Mouse (Mus musculus): ENCODE data around the gene Prr19.

Prr19 gene

GRCm38 (mm10) chr7:25293191-25293739, 7.9 kb upstream of the Prr19 start:
- no peak for DNase-seq

GRCm38 (mm10) chr7:25294495-25294894, 6.7 kb upstream of the Prr19 start:
- DNase-seq = no peak

- DNase-seq = no peak
These were observed 6.1 kb upstream of the Prr19 start for GRCm38 (mm10) chr7:25294960-25295722.

- no peak for DNase-seq
These were observed 4.2 kb upstream of the Prr19 start for GRCm38 (mm10) chr7:25296945-25297453.

GRCm38 (mm10) chr7:25297454-25298325, 3.5 kb upstream of the Prr19 start, which contains the start of gene Pafah1b3:
Gene Pafah1b3 (minus strand): TSS chr7:25297986.
- peak; percentile 83 to 87 for DNase-seq

GRCm38 (mm10) chr7:25303003-25303684, 1.9 kb downstream of the Prr19 start:
- DNase-seq = no peak

- DNase-seq = no peak
These were observed 2.4 kb downstream of the Prr19 start for GRCm38 (mm10) chr7:25303685-25304006.

- no peak for DNase-seq
These were observed 4.3 kb downstream of the Prr19 start for GRCm38 (mm10) chr7:25305481-25305880.

- DNase-seq = peak in 1 of 2 experiments; percentile 36
These were observed 4.9 kb downstream of the Prr19 start, which contains the start of gene Tmem145 for GRCm38 (mm10) chr7:25305956-25306613. Gene Tmem145 (plus strand): TSS chr7:25306106.

GRCm38 (mm10) chr7:25306614-25306996, 5.4 kb downstream of the Prr19 start:
- no peak for DNase-seq

- DNase-seq = no peak
These were observed 7.6 kb downstream of the Prr19 start for GRCm38 (mm10) chr7:25308702-25309318.

GRCm38 (mm10) chr7:25309425-25309824, 8.2 kb downstream of the Prr19 start:
- no peak for DNase-seq

- DNase-seq = no peak
These were observed 10.0 kb downstream of the Prr19 start for GRCm38 (mm10) chr7:25311193-25311592.

- no peak for DNase-seq
These were observed 12.1 kb downstream of the Prr19 start for GRCm38 (mm10) chr7:25313325-25313724.

- no peak for DNase-seq
These were observed 13.5 kb downstream of the Prr19 start for GRCm38 (mm10) chr7:25314606-25315305.

- no peak for DNase-seq
These were observed 14.3 kb downstream of the Prr19 start for GRCm38 (mm10) chr7:25315306-25316041.

- DNase-seq = peak; percentile 98
These were observed 15.6 kb downstream of the Prr19 start, which contains the start of gene Megf8 for GRCm38 (mm10) chr7:25316532-25317445. Gene Megf8 (plus strand): TSS chr7:25317164.

GRCm38 (mm10) chr7:25317446-25317999, 16.3 kb downstream of the Prr19 start:
- no peak for DNase-seq

GRCm38 (mm10) chr7:25322058-25322484, 20.9 kb downstream of the Prr19 start:
- no peak for DNase-seq

Data from kidney, adult 8-10 months (tissue).